Mouse (Mus musculus) layer of hippocampus, adult 11-12 months (tissue): Measurements from ENCODE around the gene Nucks1.
A peak's percentile ranks its signal among the peaks of the same experiment; 100 is the strongest.

ENCODE experiments used
- DNase-seq: peaks from one replicate; pipeline ENCODE4 v3.0.0; 2022; ENCODE audit warnings: low spot score

Gene Nucks1

DNA sequence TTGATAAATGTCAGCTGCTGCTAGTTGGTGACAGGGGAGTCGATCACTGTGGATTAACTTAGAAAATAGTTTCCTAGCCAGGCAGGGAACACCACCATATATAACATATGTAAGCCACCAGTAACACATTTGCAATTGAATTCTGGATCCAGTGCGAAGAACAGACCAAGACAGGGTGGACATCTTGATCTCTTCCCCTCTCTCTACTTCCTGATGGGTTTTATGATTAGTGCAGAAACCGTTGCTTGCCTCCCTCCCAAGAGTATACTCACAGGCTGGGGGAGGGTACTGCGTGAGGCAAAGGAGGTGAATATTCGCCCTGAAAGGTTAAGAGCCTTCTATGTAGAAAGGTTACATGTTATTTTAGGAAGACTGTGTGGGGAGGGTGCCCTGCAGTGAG, 55.5 kb downstream of the Nucks1 start:
- no peak for DNase-seq

DNA sequence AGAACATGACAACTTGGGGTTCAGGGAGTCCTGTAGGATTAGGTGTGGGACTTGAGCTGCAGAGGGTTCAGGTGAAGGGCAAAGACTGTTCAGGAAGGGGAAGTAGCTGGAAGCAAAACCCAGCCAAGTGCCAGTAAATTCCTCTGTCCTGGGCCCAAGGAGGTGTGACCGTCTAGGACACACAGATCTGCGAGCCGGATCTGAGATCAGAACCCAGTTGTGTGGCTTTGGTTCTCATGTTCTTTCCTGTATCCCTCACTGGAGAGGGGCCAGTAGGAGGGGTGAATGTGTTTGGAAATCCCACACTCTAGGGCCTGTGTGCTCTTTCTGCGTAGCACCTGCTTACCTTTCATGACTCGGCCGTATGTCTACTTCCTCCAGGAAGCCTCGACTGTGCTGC, 57.0 kb downstream of the Nucks1 start:
- no peak for DNase-seq

DNA sequence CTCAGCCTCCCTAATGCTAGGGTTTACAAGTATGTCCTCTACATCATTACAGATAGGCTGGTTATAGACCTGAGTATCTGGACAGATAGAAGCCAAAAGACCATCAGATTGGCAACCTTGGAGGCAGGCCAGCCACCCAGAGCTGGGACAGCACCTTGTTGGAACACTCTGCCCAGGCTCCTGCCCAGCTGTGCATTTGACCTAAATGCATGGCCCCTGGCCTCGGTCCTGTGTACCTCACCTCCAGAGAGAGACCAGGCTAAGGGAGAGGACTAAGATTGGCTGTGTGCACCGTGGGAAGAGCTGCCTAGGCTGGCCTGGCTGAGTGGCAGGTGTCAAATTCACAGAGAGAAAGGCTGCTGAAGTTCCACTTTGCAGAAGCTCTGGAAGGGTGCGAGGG, 58.2 kb downstream of the Nucks1 start:
- DNase-seq: no peak

- DNase-seq: no peak
Observed at GRCm38 (mm10) chr1:131968983-131969382, 58.6 kb downstream of the Nucks1 start.

DNA sequence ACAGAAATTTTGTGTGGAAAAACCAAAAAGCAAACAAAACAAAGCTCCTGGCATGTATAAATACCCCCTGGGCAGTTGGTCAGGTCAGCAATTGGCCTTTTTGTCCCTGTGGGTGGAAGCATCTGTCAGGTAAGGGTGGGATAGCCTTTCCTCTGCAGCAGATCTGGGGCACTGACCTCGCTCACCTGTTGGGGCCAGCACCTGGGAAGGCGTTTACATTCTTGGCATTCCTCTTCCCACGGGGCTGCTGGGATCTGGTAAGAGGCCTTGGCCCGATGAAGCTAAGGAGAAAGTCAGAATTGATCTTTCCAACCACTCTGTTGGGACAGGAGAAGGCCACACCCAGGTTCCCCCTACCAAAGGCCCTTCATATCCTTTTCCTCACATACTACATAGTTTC, 59.5 kb downstream of the Nucks1 start:
- no peak for DNase-seq

DNA sequence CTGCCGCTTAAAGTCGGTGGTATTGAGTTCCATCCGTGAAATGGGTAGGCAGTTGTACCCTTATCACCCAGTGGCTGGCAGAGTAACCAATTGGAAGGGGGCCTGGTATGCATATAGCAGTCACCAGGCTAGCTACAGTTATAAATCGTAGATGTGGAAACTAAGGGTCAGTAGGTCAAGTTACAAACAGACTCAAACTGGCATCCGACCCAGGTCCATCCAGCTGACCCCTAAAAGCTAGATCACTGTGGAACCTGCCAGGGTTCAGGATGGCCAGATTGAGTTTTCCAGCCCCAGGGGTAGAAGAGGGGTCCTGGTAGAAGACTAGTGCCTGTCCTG, 60.0 kb downstream of the Nucks1 start:
- no peak for DNase-seq

- no peak for DNase-seq
Observed at GRCm38 (mm10) chr1:131970661-131971520, 60.6 kb downstream of the Nucks1 start.

DNA sequence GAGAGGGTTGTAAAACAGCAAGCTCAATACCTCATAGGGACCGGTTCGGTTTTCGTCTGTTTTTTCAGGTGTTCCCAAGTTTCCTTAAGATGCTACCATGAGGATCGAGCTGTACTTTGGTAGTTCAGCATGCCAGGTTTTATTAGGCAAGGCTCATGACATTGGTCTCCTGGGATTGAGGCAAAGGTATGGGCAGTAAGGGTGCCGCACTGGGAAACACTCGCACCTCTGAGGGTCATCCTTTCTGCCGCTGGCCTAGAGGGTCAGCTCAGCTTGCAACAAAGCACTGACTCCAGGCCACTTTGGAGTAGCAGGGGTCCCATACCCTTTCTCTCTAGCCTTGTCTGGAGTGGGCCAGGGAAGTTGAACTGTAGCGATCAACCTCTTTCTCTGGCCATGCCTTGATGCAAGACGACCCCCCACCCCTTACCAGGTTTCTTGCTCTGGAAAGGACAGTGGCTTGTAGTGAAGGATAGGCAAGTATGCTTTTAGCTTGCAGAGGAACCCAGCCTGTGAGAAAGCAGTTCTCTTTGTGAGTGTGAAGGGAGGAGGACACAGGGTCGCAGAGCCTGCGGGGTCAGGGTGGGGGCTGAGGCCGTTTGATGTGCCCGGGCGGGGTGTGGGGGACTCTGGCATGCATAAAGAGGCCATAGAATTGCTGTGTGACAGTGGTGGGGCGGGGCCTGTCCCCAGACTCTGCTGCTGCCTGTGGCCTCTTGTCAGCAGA, 61.6 kb downstream of the Nucks1 start:
- no peak for DNase-seq

DNA sequence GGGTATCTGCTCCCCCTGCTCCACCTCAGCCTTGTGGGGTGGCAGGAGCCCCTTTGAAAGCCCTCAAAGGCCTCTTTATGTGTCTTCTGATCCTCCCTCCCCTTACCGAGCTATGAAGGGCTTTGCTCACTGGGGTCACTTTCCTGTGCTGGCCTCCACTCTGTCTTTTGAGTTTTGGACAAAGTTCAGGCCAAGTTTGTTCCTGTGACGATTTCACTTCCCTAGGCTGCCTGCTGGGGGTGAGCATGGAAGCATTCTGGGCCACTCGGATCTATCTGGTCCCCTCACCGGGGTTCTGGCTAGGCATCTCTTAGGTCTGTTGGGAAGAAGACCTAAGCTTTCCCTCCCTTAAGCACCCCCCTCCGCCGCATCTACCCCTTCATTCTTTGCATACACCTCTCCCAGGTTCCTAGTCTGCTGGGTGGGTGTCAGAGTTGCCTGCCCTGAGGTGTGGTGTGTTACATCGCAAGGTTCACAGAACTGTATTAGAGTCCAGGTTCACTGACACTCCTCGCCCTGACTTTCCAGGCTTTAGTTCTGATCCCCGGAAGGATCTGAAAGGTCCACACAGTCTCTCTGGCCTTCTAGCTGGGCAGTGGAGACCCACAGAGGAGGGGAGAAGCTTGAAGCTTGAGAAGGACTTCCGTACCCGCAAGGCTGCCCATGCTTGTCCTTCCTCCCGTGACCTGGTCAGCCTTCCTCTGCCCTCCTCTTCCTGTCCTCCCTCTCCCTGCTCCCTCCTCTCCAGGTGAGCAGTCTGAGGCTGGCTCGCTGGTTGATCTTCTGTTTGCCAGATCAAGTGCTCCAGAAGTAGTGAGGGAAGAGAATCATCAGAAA, 62.4 kb downstream of the Nucks1 start:
- no peak for DNase-seq

- no peak for DNase-seq
Observed at GRCm38 (mm10) chr1:131973991-131974390, 63.7 kb downstream of the Nucks1 start.

DNA sequence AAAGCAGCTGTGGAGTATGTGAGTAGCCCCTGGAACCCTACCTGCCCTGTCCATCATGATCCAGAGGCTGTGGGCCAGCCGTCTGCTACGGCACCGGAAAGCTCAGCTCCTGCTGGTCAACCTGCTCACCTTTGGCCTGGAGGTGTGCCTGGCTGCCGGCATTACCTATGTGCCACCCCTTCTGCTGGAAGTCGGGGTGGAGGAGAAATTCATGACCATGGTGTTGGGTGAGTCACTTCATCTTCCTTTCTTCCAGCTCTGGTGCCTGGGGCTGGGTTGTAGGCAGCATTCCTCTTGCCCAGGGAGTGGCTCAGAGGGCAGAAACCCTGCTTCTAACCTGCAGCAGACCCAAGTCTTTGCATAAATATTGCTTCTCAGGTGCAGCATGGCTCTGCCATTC, 66.6 kb downstream of the Nucks1 start:
- no peak for DNase-seq

- no peak for DNase-seq
Observed at GRCm38 (mm10) chr1:131980471-131980870, 70.1 kb downstream of the Nucks1 start.

DNA sequence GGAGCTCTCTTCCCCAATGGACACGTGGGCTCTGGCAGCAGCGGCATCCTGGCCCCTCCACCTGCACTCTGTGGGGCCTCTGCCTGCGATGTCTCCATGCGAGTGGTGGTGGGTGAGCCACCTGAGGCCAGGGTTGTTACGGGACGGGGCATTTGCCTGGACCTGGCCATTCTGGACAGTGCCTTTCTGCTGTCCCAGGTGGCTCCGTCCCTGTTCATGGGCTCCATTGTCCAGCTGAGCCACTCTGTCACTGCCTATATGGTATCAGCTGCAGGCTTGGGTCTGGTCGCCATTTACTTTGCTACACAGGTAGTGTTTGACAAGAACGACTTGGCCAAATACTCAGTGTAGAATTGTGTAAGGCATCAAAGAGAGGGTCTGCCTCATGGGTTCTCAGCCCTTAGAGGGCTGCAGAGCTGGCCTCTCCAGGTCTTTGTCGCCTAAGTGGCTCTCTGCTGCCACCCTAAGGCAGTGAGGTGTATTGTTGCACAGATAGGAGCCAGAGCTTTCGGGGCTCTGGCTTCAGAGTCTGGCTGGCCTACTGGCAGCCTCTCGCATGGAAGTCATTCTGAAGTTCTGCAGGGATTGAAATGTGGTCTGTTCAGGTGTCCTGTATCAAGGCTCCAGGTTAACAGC, 71.2 kb downstream of the Nucks1 start:
- DNase-seq: peak; percentile 71

DNA sequence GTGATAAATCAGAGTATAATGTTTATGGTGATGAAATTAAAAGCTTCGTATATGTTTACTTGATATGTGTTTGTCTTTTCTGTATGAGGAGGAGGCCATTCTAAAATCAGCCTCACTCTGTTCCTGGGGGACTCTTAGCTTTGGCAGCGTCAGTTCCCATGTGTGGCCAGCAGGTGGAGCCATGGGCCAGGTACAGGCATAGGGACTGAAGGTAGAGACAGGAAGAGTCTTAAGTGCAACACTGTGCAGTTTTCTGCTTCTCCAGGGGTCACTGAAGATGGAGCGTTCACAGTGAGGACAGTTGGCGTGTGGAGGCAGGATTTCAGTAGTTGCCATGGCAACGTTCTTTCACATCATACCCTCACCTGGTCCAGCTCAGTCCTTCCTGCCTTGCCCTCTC, 72.6 kb downstream of the Nucks1 start:
- peak; percentile 75 for DNase-seq

GRCm38 (mm10) chr1:131983806-131984205, 73.5 kb downstream of the Nucks1 start:
- no peak for DNase-seq
